Comparison of ENCODE assay signal across 9 mouse cellular contexts in genomic region chr5:147956821-147957564, GRCm38 (mm10). TPM values are rescaled to one million over a fixed set of nuclear protein-coding genes. Genes with fewer than 3 reads are reported as not detected.
DNase-seq lines count a peak whose midpoint lies in the region; ATAC-seq and TF ChIP-seq lines count a peak whose summit lies in the region.
"Had no signal": no experiment of that assay in that cellular context is flagged by ENCODE, and none has a peak within 500 bp of the region (broad histone marks: within the 10 kb centered on the region; RNA-seq: fewer than 3 reads in every experiment).

TSS of gene Mtus2 (plus strand) at chr5:147957320.

- H3K4me2 ChIP-seq in forebrain, embryonic 14.5 days (ENCODE audit: low read length), result peak within 1 kb of the TSS; percentile 99
- peak within 1 kb of the TSS; percentile 98 for H3K4me2 ChIP-seq in heart, embryonic 16.5 days (ENCODE audit: low read depth, low read length)
- peak within 1 kb of the TSS; percentile 72 for H3K4me2 ChIP-seq in liver, embryonic 12.5 days
- H3K4me2 ChIP-seq in stomach, embryonic 14.5 days (replicated peaks; ENCODE audit: low read depth, low read length), result peak within 1 kb of the TSS; percentile 97

- peaks cover 38% of the 10 kb centered on the region for H3K9me3 ChIP-seq in E14TG2a.4 (ENCODE audit: low read length)
- no peaks in the 10 kb centered on the region for H3K9me3 ChIP-seq in forebrain, embryonic 14.5 days (replicated peaks; ENCODE audit: control insufficient read depth, low read length)
- H3K9me3 ChIP-seq in heart, embryonic 16.5 days (replicated peaks; ENCODE audit: control insufficient read depth, low read length), result no peaks in the 10 kb centered on the region
- no peaks in the 10 kb centered on the region for H3K9me3 ChIP-seq in liver, embryonic 12.5 days (replicated peaks)
- no peaks in the 10 kb centered on the region for H3K9me3 ChIP-seq in stomach, embryonic 14.5 days (ENCODE audit: control insufficient read depth, low read depth, low read length)

- peak; percentile 92 for DNase-seq in cerebellum, adult 11-12 months
- peak; percentile 84 for DNase-seq in forebrain, embryonic 14.5 days (ENCODE audit: low spot score)
- DNase-seq in kidney, postnatal 25 days, result peak; percentile 71 to 77
- DNase-seq in neural tube, embryonic 10.5 days (ENCODE audit: extremely low spot score, low spot score), result peak; percentile 93

- H3K27ac ChIP-seq in forebrain, embryonic 14.5 days (ENCODE audit: low read depth, low read length), result 0 out of 2 replicates have a peak within 1 kb of the TSS, but pooled peaks have one; percentile 11
- peak within 1 kb of the TSS; percentile 78 for H3K27ac ChIP-seq in heart, embryonic 16.5 days (ENCODE audit: low read length)
- H3K27ac ChIP-seq in liver, embryonic 12.5 days, result no peak within 1 kb of the TSS
- H3K27ac ChIP-seq in stomach, embryonic 14.5 days (ENCODE audit: low read length), result no peak within 1 kb of the TSS

- peak; percentile 39 for TF ChIP-seq CTCF in E14TG2a.4 (conservative IDR thresholded peaks at IDR 0.05; ENCODE audit: low read length)

- no peaks in the 10 kb centered on the region for H3K36me3 ChIP-seq in E14TG2a.4 (ENCODE audit: insufficient read depth, low read length)
- no peaks in the 10 kb centered on the region for H3K36me3 ChIP-seq in forebrain, embryonic 14.5 days (ENCODE audit: control insufficient read depth, insufficient read depth, low read length)
- no peaks in the 10 kb centered on the region for H3K36me3 ChIP-seq in heart, embryonic 16.5 days (ENCODE audit: control insufficient read depth, insufficient read depth)
- no peaks in the 10 kb centered on the region for H3K36me3 ChIP-seq in liver, embryonic 12.5 days
- no peaks in the 10 kb centered on the region for H3K36me3 ChIP-seq in stomach, embryonic 14.5 days (ENCODE audit: control insufficient read depth, insufficient read depth, low read length)

- peaks cover 39% of the 10 kb centered on the region for H3K27me3 ChIP-seq in E14TG2a.4 (ENCODE audit: insufficient read depth, low read length)
- no peaks in the 10 kb centered on the region for H3K27me3 ChIP-seq in forebrain, embryonic 14.5 days (replicated peaks; ENCODE audit: control insufficient read depth, insufficient read depth, low read length)
- peaks cover 14% of the 10 kb centered on the region for H3K27me3 ChIP-seq in heart, embryonic 16.5 days (ENCODE audit: control insufficient read depth, insufficient read depth, low read length)
- peaks cover 51% of the 10 kb centered on the region for H3K27me3 ChIP-seq in liver, embryonic 12.5 days (replicated peaks)
- H3K27me3 ChIP-seq in stomach, embryonic 14.5 days (ENCODE audit: control insufficient read depth, insufficient read depth, low read length), result no peaks in the 10 kb centered on the region
- H3K27me3 ChIP-seq: CH12.LX had no signal

- H3K9ac ChIP-seq in forebrain, embryonic 14.5 days (ENCODE audit: low read length), result peak within 1 kb of the TSS; percentile 71
- H3K9ac ChIP-seq in heart, embryonic 16.5 days (ENCODE audit: low read length), result peak within 1 kb of the TSS; percentile 75
- no peak within 1 kb of the TSS for H3K9ac ChIP-seq in liver, embryonic 12.5 days
- H3K9ac ChIP-seq in stomach, embryonic 14.5 days (replicated peaks; ENCODE audit: low read depth, low read length), result 0 out of 2 replicates have a peak within 1 kb of the TSS, but pooled peaks have one; percentile 21

- WGBS in forebrain, embryonic 14.5 days, result 0% methylated on average over 51 of the region's 55 CpGs
- WGBS in heart, embryonic 16.5 days, result under 1% methylated on average over 54 of the region's 55 CpGs
- 5% methylated on average over 54 of the region's 55 CpGs for WGBS in liver, embryonic 12.5 days (ENCODE audit: insufficient replicate concordance)
- WGBS in stomach, embryonic 14.5 days, result under 1% methylated on average over 49 of the region's 55 CpGs

- H3K4me3 ChIP-seq in E14TG2a.4 (replicated peaks; ENCODE audit: low read length), result peak within 1 kb of the TSS; percentile 91
- H3K4me3 ChIP-seq in forebrain, embryonic 14.5 days (ENCODE audit: low read depth, low read length), result peak within 1 kb of the TSS; percentile 56
- peak within 1 kb of the TSS; percentile 76 for H3K4me3 ChIP-seq in heart, embryonic 16.5 days (ENCODE audit: low read length)
- peak within 1 kb of the TSS; percentile 45 for H3K4me3 ChIP-seq in liver, embryonic 12.5 days
- peak within 1 kb of the TSS; percentile 49 for H3K4me3 ChIP-seq in stomach, embryonic 14.5 days (ENCODE audit: low read depth, low read length)

- peaks cover 24% of the 10 kb centered on the region for H3K4me1 ChIP-seq in E14TG2a.4 (replicated peaks; ENCODE audit: low read depth, low read length)
- peaks cover 9% of the 10 kb centered on the region; the same call in 1 of the 2 replicates for H3K4me1 ChIP-seq in forebrain, embryonic 14.5 days (ENCODE audit: control insufficient read depth, insufficient read depth, low read length)
- H3K4me1 ChIP-seq in heart, embryonic 16.5 days (ENCODE audit: control insufficient read depth, insufficient read depth, low read length), result peaks cover 19% of the 10 kb centered on the region
- H3K4me1 ChIP-seq in liver, embryonic 12.5 days, result peaks cover 9% of the 10 kb centered on the region; the same call in 1 of the 2 replicates
- peaks cover 3% of the 10 kb centered on the region; the same call in 1 of the 2 replicates for H3K4me1 ChIP-seq in stomach, embryonic 14.5 days (ENCODE audit: control insufficient read depth, insufficient read depth, low read length)

- peak; percentile 96 for ATAC-seq in forebrain, embryonic 14.5 days
- ATAC-seq in heart, embryonic 16.5 days (replicated peaks; ENCODE audit: extremely low read depth, insufficient read depth, low FRiP score), result peak; percentile 85
- peak; percentile 35 for ATAC-seq in liver, embryonic 12.5 days
- peak; percentile 88 for ATAC-seq in stomach, embryonic 14.5 days (ENCODE audit: insufficient number of reproducible peaks, insufficient read depth, low FRiP score, low read depth)

RNA-seq across cellular contexts. Expression of gene Mtus2, which starts in this region (rescaled TPM):
- polyA plus RNA-seq in forebrain, embryonic 14.5 days (2014; fragmentation: Nextera tagmentation; extraction: Ambion mirVana), result 17.0 and 20.4 TPM in 2 replicates
- 123 and 131 TPM in 2 replicates for polyA plus RNA-seq in heart, embryonic 16.5 days (2015; fragmentation: Nextera tagmentation; extraction: Ambion mirVana)
- polyA plus RNA-seq in liver, embryonic 12.5 days (2016; fragmentation: Nextera tagmentation; extraction: Ambion mirVana), result 1.1 and 2.4 TPM in 2 replicates
- 18.1 and 19.2 TPM in 2 replicates for polyA plus RNA-seq in stomach, embryonic 14.5 days (2014; fragmentation: Nextera tagmentation; extraction: Ambion mirVana)

Comparison
In these comparisons a context has a peak if more than half of its experiments do, and no peak if none do; other contexts are left out.
1. ATAC-seq: peak in every context shown above with its lines; median percentile 96 in forebrain, embryonic 14.5 days; 88 in stomach, embryonic 14.5 days; 85 in heart, embryonic 16.5 days; 35 in liver, embryonic 12.5 days.
2. H3K27ac ChIP-seq: peak in forebrain, embryonic 14.5 days (single experiment) and heart, embryonic 16.5 days (single experiment); none in liver, embryonic 12.5 days (single experiment) and stomach, embryonic 14.5 days (single experiment).
3. Peak in every context shown above with its lines, with median percentiles within 50 percentile points of each other: H3K4me3 ChIP-seq, DNase-seq and H3K4me2 ChIP-seq.